Mouse (Mus musculus): Measurements from ENCODE around the gene Lcn12.

The Lcn12 gene

DNA sequence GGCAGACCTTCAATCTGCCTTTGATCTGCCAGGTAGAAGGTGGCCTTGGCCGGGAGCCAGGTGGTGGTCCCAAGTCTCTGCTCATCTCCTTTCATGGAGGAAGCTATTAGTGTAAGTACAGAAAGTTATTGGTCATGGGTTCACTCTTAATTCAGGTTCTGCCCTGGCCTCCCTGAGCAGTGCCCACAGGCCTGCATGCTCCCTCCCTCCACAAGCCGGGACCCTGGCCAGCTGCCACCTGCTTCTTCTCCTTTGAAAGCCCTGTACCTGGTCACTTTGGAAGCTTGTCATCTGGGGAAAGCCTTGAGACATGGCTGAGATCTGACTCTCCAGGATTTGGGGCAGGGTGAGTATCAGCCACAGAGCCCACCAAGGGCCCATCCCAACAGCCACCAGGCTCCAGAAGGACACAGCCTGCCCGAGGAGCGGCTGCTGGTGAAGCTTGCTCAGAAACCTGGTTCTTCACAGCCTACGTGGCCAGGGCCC is at the start of gene Lcn12:
Gene Lcn12, minus strand, starts transcription at position 436 of the 486 bp plus-strand sequence.
- TF ChIP-seq GATA4 (IDR thresholded peaks at IDR 0.05; ENCODE audit: insufficient replicate concordance, low read length) = no peak

DNA sequence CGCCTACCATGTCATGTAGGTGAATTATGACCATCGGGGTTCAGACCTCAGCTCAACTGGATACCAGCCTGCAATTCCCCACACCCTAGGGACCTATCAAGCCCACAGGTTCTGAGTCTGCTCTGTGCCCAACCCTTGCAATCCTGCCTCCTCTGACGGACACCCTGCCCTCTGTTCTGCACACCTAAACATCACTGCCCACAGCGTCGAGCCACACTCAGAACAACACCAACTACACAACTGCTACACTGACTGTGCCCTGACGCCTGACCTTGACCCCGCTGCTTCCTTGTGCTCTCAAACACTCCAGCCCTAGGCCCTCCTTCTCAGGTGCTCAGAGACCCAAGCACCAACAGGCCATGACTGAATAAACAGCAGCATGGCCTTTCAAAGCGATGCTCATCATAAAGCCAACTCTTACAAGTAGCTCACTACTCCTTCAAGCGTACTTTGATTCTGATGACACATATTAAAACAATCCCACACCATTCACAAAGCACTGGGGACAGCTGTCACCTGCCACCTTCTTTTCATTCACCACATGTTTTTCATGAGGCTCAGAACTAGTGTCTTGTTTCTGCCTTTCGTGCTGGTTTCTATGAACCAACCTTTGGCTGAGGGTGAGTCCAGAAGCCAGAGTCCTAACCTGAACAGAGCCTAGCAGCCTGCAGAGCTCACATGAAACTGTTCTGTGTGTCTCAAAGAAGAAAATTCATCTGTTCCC is 48.1 kb upstream of the Lcn12 start:
- no peak for TF ChIP-seq GATA4 (IDR thresholded peaks at IDR 0.05; ENCODE audit: insufficient replicate concordance, low read length)

DNA sequence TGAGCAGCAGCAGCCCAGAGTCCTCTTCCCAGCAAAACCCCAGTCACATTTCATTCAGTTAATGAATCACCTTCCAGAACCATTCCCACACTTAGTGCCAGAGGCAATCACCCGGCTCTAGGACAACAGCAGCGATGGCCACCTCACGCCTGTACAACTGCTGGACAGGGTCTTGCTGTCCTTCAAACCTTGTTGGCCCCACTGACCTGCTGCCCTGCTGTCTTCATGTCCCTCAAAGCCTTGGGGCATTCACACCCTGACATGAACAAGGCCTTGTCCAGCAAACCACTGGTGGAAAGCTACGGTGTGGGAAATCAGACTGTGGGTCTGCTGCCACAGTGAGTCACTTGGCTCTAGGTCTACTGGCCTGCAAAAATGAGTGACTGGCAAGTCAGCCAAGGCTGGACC is 46.8 kb upstream of the Lcn12 start:
- TF ChIP-seq GATA4 (IDR thresholded peaks at IDR 0.05; ENCODE audit: insufficient replicate concordance, low read length) = no peak

DNA sequence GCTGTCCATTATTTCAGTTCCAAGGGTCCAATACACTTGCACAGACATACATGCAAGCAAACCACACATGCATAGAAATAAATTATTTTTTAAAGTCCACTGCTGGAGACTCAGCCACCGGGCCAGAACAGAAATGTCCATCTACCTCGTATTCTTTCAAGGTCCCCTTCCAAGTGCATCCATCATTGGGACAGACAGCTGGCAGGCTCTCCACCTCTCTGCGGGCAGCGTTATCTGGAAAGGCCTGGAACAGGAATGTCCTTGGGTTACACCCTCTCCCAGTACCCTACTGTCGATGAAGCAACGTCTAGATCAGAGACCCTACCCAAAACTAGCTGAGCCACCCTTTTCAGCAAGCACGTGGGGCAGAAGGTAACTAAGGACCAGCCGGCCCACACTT is 42.8 kb upstream of the Lcn12 start:
- TF ChIP-seq GATA4 (IDR thresholded peaks at IDR 0.05; ENCODE audit: insufficient replicate concordance, low read length) = no peak

DNA sequence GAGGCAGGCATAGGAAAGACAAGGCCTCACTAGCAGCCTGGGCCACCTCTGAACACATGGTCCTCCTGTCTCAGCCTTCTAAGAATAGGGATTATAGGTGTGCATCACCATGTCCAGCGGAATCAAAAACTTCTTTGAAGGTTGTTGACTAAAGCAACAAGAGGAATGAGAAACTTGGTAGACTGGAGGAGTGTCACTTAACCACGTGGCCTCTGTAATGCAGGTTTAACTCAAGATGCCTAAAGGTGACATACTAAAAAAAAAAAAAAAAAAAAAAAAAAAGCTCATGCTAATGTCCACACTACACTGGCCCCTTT is 41.1 kb upstream of the Lcn12 start:
- no peak for TF ChIP-seq GATA4 (IDR thresholded peaks at IDR 0.05; ENCODE audit: insufficient replicate concordance, low read length)

DNA sequence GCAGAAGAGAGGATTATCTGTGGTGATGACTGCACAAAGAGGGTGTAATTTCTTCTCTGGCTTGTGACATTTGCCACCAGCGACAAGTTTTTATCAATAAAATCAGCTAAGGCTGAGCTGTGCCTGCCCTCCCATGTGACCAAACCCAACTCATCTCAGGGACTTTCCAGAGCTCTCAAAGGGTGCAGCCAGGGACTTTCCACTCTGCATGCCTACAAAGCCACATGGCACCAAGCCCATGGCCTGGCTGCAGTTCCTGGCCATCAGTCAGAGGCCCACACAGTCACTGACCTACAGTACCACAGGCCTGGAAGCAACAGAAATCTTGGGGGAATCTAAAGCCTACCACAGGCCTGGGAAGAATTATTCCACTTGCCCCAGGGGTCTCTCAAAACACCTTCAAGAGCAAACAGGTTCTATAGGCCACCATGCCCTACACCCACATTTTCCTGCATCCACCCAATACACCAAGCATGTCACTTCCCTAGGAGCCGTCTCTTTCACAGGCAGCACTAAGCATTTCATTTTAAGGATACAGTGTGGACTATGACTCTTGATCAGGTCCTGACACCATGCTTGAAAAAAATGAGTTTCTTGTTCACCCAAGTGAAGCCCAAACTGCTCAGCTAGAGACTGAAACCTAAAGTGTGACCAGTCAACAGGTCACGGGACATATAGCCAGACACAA is 40.6 kb upstream of the Lcn12 start:
- peak; percentile 63; the same call in 1 of the 2 replicates for TF ChIP-seq GATA4 (IDR thresholded peaks at IDR 0.05; ENCODE audit: insufficient replicate concordance, low read length)

DNA sequence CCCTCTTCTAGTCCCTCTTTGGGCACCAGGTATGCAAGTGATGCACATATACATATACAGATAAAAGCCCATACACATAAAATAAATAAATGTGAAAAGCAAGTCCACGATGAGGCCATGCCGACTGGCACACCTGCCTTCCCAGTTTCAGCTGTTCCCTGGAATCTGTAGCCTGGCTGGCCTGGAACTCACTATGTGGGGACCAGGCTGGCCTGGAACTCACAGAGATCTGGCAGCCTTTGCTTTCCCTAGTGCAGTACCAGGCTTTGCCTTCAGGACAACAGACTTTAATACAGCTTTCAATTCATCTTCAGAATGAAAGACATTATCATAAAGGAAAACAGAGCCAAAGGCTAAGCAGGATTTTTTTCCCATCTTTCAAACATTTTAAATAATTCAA is 40.0 kb upstream of the Lcn12 start:
- TF ChIP-seq GATA4 (IDR thresholded peaks at IDR 0.05; ENCODE audit: insufficient replicate concordance, low read length) = no peak

DNA sequence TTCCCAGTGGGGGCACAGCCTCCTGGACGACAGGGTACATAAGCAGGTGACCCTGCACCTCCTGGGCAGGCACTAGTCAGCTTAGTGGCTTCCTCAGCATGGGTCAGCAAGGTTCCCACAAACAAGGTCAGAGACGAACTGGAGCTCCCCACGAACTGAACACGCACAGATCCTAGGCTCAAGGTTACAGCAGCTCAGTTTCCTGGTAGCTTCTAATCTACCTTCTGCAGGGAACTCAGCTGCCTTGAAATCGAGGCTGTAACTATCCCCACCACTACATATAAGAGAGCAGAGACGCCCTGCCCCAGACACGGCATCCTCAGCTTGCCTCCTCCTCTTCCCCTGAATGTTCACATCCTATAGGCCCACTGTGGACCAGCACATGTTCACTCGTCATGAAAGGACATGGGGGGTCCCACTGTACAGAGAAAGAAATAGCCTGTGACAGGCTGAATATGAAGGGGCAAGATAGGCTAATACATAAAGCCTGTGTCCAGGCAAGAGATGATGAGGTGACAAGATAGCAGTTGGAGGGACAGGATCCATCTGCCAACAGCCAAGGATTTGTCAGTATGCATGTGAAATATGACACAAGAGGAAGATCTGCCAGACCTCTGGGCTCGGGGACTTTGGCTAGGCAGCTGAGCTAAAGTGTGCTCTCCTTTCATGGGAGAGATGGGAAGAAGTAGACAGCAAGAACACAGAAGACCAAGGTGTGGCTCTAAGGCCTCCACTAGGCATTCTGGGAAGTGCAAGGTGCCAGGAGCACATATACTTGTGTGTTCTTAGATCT is 33.0 kb upstream of the Lcn12 start:
- TF ChIP-seq GATA4 (IDR thresholded peaks at IDR 0.05; ENCODE audit: insufficient replicate concordance, low read length) = no peak

DNA sequence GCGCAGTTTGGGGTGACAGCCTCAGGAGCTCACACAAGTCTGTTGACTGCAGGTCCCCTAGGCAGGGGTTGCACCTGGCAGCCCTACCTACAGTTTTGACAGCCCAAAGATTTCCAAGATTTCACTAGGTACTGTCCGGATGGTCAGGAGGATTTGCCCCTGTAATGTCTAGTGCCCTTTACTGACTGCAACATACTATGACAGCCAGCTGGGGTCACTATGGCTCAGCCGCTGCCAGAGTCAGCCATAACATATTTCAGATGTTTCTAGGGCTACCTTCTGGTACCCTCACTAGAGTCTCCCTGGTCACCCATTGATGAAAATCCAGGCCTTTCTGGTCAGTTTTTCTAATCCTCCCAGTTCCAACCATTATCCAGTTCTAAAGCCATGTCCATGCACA is 16.2 kb upstream of the Lcn12 start:
- no peak for TF ChIP-seq GATA4 (IDR thresholded peaks at IDR 0.05; ENCODE audit: insufficient replicate concordance, low read length)

DNA sequence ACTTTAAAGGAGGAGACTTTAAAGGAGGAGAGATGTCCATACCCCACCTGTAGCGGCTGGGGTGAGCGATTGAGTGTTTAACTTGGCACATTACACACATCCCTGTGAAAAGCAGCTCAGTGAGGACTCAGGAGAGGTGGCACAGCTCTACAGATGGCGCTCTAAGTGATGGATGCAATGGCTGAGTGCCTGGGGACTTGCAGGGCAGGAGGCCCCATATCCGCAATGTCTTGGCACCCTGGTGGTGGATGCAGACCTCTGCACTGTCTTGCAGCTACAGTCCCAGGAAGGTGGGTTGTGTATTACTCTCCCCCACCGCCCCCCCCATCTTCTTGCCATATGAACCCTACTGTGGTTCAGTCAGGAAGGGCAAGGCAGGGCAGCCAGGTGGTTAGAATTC is 13.3 kb upstream of the Lcn12 start:
- no peak for TF ChIP-seq GATA4 (IDR thresholded peaks at IDR 0.05; ENCODE audit: insufficient replicate concordance, low read length)

DNA sequence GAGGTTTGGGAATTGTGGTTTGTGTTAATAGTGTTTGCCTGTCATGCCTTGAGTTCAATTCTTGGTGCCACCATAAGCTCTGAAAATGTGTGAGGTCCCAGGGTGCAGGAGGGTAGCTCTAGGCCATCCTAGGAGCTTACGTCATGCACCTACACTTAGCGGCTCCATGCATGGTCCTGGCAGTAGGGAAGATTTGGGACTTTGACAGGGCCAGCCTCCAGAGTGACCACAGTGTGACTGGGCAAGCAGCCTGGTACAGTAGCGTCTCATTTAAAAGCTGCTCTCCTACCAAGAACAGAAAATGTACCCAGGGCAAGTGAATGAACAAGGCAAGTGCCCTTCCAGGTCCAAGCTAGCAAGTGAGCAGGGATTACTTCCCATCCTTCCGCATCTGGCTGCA is 12.1 kb upstream of the Lcn12 start:
- TF ChIP-seq GATA4 (IDR thresholded peaks at IDR 0.05; ENCODE audit: insufficient replicate concordance, low read length) = no peak

DNA sequence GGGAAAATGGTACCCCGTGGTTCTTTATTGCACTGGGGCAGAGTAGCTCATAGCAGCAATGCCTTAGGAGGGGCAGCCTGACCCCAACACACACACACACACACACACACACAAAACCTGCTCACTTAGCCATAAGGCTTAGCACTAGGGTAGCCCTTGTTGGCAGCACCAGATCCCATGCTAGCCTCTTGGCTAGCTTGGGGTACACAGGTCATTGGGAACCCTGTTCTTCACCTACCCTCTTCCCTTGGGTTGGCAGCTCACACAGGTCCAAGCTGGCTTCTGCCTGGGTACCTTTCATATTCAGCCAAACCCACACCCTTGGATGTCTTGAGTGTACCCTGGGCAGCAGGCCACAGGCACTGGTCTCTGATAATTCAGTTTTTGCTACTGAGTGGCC is 11.3 kb upstream of the Lcn12 start:
- no peak for TF ChIP-seq GATA4 (IDR thresholded peaks at IDR 0.05; ENCODE audit: insufficient replicate concordance, low read length)

DNA sequence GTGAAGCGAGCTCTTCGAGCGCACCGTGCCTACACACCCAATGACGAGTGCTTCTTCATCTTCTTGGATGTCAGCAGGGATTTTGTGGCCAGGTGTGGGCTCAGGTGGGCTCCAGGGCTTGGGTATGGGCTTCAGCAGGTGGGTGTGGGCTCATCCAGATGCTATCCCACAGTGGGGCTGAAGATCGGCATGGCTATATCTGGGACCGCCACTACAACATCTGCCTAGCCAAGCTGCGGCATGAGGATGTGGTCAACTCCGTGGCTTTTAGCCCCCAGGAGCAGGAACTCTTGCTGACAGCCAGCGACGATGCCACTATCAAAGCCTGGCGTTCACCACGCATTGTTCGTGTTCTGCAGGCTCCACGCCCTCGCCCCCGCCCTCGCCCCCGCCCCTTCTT is 10.8 kb upstream of the Lcn12 start:
- no peak for TF ChIP-seq GATA4 (IDR thresholded peaks at IDR 0.05; ENCODE audit: insufficient replicate concordance, low read length)

DNA sequence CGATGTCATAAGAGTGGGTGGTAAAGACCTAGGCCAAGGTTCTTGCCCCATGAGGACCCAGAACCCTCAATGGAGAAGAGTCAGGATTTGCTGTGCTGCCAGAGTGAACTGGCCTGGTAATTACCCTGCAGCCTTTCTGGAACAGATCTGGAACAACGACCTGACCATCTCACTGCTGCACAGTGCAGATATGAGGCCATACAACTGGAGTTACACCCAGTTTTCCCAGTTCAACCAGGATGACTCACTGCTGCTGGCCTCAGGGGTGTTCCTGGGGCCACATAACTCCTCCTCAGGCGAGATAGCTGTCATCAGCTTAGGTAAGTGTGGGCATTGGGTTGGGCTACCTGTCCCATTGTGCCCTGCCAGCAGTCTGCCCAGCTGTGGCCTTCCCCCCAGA is 9.0 kb upstream of the Lcn12 start:
- TF ChIP-seq GATA4 (IDR thresholded peaks at IDR 0.05; ENCODE audit: insufficient replicate concordance, low read length) = no peak

DNA sequence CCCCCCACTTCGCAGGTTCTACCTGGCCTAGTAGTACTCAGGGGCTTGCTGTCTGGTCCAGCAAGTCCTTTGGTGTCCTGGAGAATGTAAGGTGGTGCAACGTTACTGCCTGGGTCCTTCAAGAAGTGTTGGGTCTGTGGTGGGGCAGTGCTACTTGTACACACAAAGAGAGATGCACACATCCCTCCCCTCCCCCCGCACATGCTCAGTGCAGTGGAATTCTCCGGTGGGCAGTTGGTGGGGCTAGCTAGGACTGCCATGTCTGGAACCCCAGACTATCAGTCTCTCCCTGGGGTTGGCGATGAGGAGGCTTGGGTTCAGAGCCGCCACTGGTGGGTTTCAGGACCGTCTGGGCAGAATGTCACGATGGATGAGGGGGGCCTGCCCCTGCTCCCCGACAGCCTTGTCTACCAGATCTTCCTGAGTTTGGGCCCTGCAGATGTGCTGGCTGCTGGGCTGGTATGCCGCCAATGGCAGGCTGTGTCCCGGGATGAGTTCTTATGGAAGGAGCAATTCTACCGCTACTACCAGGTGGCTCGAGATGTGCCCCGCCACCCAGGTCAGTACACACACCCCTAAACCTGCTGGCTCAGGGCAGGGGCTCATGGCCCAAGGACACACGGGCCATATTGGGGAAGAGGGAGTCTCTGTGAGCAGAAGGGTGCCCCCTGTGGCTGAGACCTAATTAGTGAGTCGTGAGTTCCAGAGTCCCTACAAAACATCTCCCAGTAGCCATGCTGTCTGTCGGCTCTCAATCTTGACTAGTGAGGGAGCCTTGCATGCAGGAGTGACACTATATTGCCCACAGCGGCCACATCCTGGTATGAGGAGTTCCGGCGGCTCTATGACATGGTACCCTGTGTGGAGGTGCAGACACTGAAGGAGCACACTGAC is 8.1 kb upstream of the Lcn12 start, which contains the start of gene C8g:
Gene C8g, minus strand, starts transcription at position 127 of the 894 bp plus-strand sequence.
- no peak for TF ChIP-seq GATA4 (IDR thresholded peaks at IDR 0.05; ENCODE audit: insufficient replicate concordance, low read length)
